Mouse (Mus musculus) forebrain, embryonic 13.5 days (tissue): ENCODE data around the gene Lcmt2. TPM values are rescaled to one million over a fixed set of nuclear protein-coding genes. Genes with fewer than 3 reads are reported as not detected.
"Not testable (repeated sequence)": the region's sequence is repeated elsewhere in the genome, so short reads cannot be mapped to it uniquely, and the experiment has no call there.

Experiments used
- ATAC-seq: fragments of 200-750 bp; cut with Nextera tagmentation; 2 replicates; pipeline ENCODE4 v1.8.0; 2017
- H3K27ac ChIP-seq: fragments of 300-500 bp; sonication (generic); 2 replicates; pipeline ENCODE4 v1.5.1; 2015; ENCODE audit warnings: inconsistent platforms, mild to moderate bottlenecking, moderate library complexity
- H3K27me3 ChIP-seq: fragments of 300-500 bp; sonication (generic); 2 replicates; pipeline ENCODE4 v1.6.1; 2015; ENCODE audit warnings: mild to moderate bottlenecking, inconsistent platforms
- H3K36me3 ChIP-seq: fragments of 300-500 bp; sonication (generic); 2 replicates; pipeline ENCODE4 v1.6.1; 2015; ENCODE audit warnings: mild to moderate bottlenecking, inconsistent platforms; ENCODE audit not compliant: poor library complexity, severe bottlenecking
- H3K4me1 ChIP-seq: fragments of 300-500 bp; sonication (generic); 2 replicates; pipeline ENCODE4 v1.6.1; 2015; ENCODE audit warnings: inconsistent platforms
- H3K4me2 ChIP-seq: fragments of 300-500 bp; sonication (generic); 2 replicates; pipeline ENCODE4 v1.6.1; 2015; ENCODE audit warnings: inconsistent platforms, mild to moderate bottlenecking, moderate library complexity
- H3K4me3 ChIP-seq: fragments of 300-500 bp; sonication (generic); 2 replicates; pipeline ENCODE4 v1.5.1; 2015; ENCODE audit warnings: mild to moderate bottlenecking, inconsistent platforms
- H3K9ac ChIP-seq: fragments of 300-500 bp; sonication (generic); 2 replicates; pipeline ENCODE4 v1.6.1; 2015; ENCODE audit warnings: mild to moderate bottlenecking, inconsistent platforms
- H3K9me3 ChIP-seq: fragments of 300-500 bp; sonication (generic); replicated peaks from 2 replicates; pipeline ENCODE4 v1.6.1; 2016; ENCODE audit warnings: inconsistent platforms
- WGBS: fragments of 180-500 bp; shearing (Covaris S2); methylation state at CpG from one replicate; pipeline ENCODE4 v1.1.7; 2015; 5-methylcytosine and 5-hydroxymethylcytosine counted together
- polyA plus RNA-seq: library from polyadenylated mRNA; unstranded; fragments of >200 nt; fragmentation: Nextera tagmentation; extraction: Ambion mirVana; gene quantifications from 2 replicates; pipeline ENCODE4 v1.2.1, GENCODE M21; 2015

Lcmt2 gene
- polyA plus RNA-seq, 1 experiment from 2014 or later, result 26.6 TPM

- ATAC-seq, result no peak
- Histone ChIP-seq H3K9ac (no peak overlapping the region), H3K4me1 (peaks cover 33% of the 10 kb centered on the region), H3K4me2 (no peak overlapping the region), H3K4me3 (no peak overlapping the region), H3K27me3 (no peaks in the 10 kb centered on the region), H3K36me3 (peaks cover 44% of the 10 kb centered on the region), H3K9me3 (no peaks in the 10 kb centered on the region), H3K27ac (no peak overlapping the region)
- 55% methylated on average over 2 of the region's 2 CpGs for WGBS
These were observed 2.0 kb upstream of the Lcmt2 start for GRCm38 (mm10) chr2:121142415-121142814.

GRCm38 (mm10) chr2:121141216-121142035, 973 bp upstream of the Lcmt2 start:
- Histone ChIP-seq H3K27ac (peak overlapping the region; percentile 97), H3K27me3 (no peaks in the 10 kb centered on the region), H3K4me3 (peak overlapping the region; percentile 74), H3K4me1 (peaks cover 33% of the 10 kb centered on the region), H3K36me3 (peaks cover 41% of the 10 kb centered on the region), H3K4me2 (peak overlapping the region; percentile 92), H3K9ac (peak overlapping the region; percentile 93), H3K9me3 (no peaks in the 10 kb centered on the region)
- ATAC-seq, result no peak
- 69% methylated on average over 16 of the region's 16 CpGs for WGBS

GRCm38 (mm10) chr2:121139266-121140017, 1.0 kb downstream of the Lcmt2 start:
- peak overlapping the region; percentile 97 for H3K27ac ChIP-seq
- peaks cover 33% of the 10 kb centered on the region for H3K4me1 ChIP-seq
- H3K4me2 ChIP-seq, result peak overlapping the region; percentile 92
- H3K27me3 ChIP-seq, result no peaks in the 10 kb centered on the region
- H3K4me3 ChIP-seq, result peak overlapping the region; percentile 74
- ATAC-seq, result no peak
- H3K36me3 ChIP-seq, result peaks cover 34% of the 10 kb centered on the region
- peak overlapping the region; percentile 93 for H3K9ac ChIP-seq
- H3K9me3 ChIP-seq, result no peaks in the 10 kb centered on the region
- 57% methylated on average over 29 of the region's 29 CpGs for WGBS

- no peaks in the 10 kb centered on the region for H3K9me3 ChIP-seq
- 97% methylated on average over 4 of the region's 4 CpGs for WGBS
These were observed 3.1 kb downstream of the Lcmt2 start for GRCm38 (mm10) chr2:121137371-121137770.

GRCm38 (mm10) chr2:121132822-121133221, 7.6 kb downstream of the Lcmt2 start:
- ATAC-seq, result no peak
- WGBS, result 60% methylated on average over 1 of the region's 1 CpGs
- Histone ChIP-seq H3K9me3 (no peaks in the 10 kb centered on the region), H3K9ac (no peak overlapping the region), H3K4me3 (no peak overlapping the region), H3K4me2 (no peak overlapping the region), H3K36me3 (peaks cover 12% of the 10 kb centered on the region), H3K27me3 (no peaks in the 10 kb centered on the region), H3K27ac (no peak overlapping the region), H3K4me1 (no peaks in the 10 kb centered on the region; the same call in 1 of the 2 replicates)

More at GRCm38 (mm10) chr2:121137371-121137770, 3.1 kb downstream of the Lcmt2 start:
- H3K27me3 ChIP-seq, result no peaks in the 10 kb centered on the region
- no peak overlapping the region for H3K4me3 ChIP-seq
- no peak overlapping the region for H3K9ac ChIP-seq
- ATAC-seq, result no peak
- peaks cover 27% of the 10 kb centered on the region for H3K36me3 ChIP-seq
- H3K4me1 ChIP-seq, result peaks cover 32% of the 10 kb centered on the region
- no peak overlapping the region for H3K4me2 ChIP-seq
- no peak overlapping the region for H3K27ac ChIP-seq

- no peaks in the 10 kb centered on the region for H3K9me3 ChIP-seq
- H3K9ac ChIP-seq, result no peak overlapping the region
- no peak for ATAC-seq
- no peak overlapping the region for H3K27ac ChIP-seq
- WGBS, result 69% methylated on average over 9 of the region's 9 CpGs
- no peak overlapping the region for H3K4me2 ChIP-seq
- H3K27me3 ChIP-seq, result no peaks in the 10 kb centered on the region
- H3K36me3 ChIP-seq, result no peaks in the 10 kb centered on the region
- no peak overlapping the region for H3K4me3 ChIP-seq
- no peaks in the 10 kb centered on the region for H3K4me1 ChIP-seq
These were observed 11.4 kb downstream of the Lcmt2 start for GRCm38 (mm10) chr2:121128865-121129620.

- no peak for ATAC-seq
These were observed 12.9 kb downstream of the Lcmt2 start for GRCm38 (mm10) chr2:121127536-121127935.

GRCm38 (mm10) chr2:121126302-121126701, 14.2 kb downstream of the Lcmt2 start:
- not testable (repeated sequence) for H3K4me2 ChIP-seq, H3K27ac ChIP-seq, H3K27me3 ChIP-seq, H3K4me3 ChIP-seq, H3K36me3 ChIP-seq, H3K9me3 ChIP-seq, H3K4me1 ChIP-seq, ATAC-seq, H3K9ac ChIP-seq
- WGBS, result 93% methylated on average over 5 of the region's 5 CpGs

More at GRCm38 (mm10) chr2:121127536-121127935, 12.9 kb downstream of the Lcmt2 start:
- no peak overlapping the region for H3K4me3 ChIP-seq
- no peaks in the 10 kb centered on the region for H3K9me3 ChIP-seq
- H3K36me3 ChIP-seq, result no peaks in the 10 kb centered on the region
- WGBS, result 79% methylated on average over 1 of the region's 1 CpGs
- no peak overlapping the region for H3K9ac ChIP-seq
- H3K4me2 ChIP-seq, result no peak overlapping the region
- no peak overlapping the region for H3K27ac ChIP-seq
- H3K27me3 ChIP-seq, result no peaks in the 10 kb centered on the region
- no peaks in the 10 kb centered on the region for H3K4me1 ChIP-seq

- no peak overlapping the region for H3K9ac ChIP-seq
- H3K4me1 ChIP-seq, result no peaks in the 10 kb centered on the region
- no peak overlapping the region for H3K4me3 ChIP-seq
- H3K9me3 ChIP-seq, result no peaks in the 10 kb centered on the region
- ATAC-seq, result no peak
- H3K4me2 ChIP-seq, result no peak overlapping the region
- no peaks in the 10 kb centered on the region for H3K36me3 ChIP-seq
- no peaks in the 10 kb centered on the region for H3K27me3 ChIP-seq
- 91% methylated on average over 3 of the region's 3 CpGs for WGBS
- H3K27ac ChIP-seq, result no peak overlapping the region
These were observed 21.2 kb downstream of the Lcmt2 start for GRCm38 (mm10) chr2:121119260-121119659.

GRCm38 (mm10) chr2:121115418-121115817, 25.0 kb downstream of the Lcmt2 start:
- H3K27ac ChIP-seq, result no peak overlapping the region

GRCm38 (mm10) chr2:121109695-121110094, 30.8 kb downstream of the Lcmt2 start, which contains the start of gene Tgm7:
Tgm7 (minus strand) TSS chr2:121109795.
- WGBS, result 87% methylated on average over 4 of the region's 4 CpGs
- Histone ChIP-seq H3K27ac (no peak within 1 kb of the TSS), H3K9ac (no peak within 1 kb of the TSS), H3K36me3 (no peaks in the 10 kb centered on the region), H3K27me3 (no peaks in the 10 kb centered on the region), H3K9me3 (no peaks in the 10 kb centered on the region), H3K4me1 (no peaks in the 10 kb centered on the region), H3K4me3 (no peak within 1 kb of the TSS), H3K4me2 (no peak within 1 kb of the TSS)
- no peak for ATAC-seq

More at GRCm38 (mm10) chr2:121115418-121115817, 25.0 kb downstream of the Lcmt2 start:
- WGBS, result 84% methylated on average over 2 of the region's 2 CpGs
- no peak overlapping the region for H3K9ac ChIP-seq
- H3K4me2 ChIP-seq, result no peak overlapping the region
- H3K4me3 ChIP-seq, result no peak overlapping the region
- H3K36me3 ChIP-seq, result no peaks in the 10 kb centered on the region
- H3K27me3 ChIP-seq, result no peaks in the 10 kb centered on the region
- ATAC-seq, result no peak
- no peaks in the 10 kb centered on the region for H3K4me1 ChIP-seq
- H3K9me3 ChIP-seq, result no peaks in the 10 kb centered on the region

- no peak for ATAC-seq
- H3K9ac ChIP-seq, result no peak overlapping the region
- H3K36me3 ChIP-seq, result no peaks in the 10 kb centered on the region
- H3K27ac ChIP-seq, result no peak overlapping the region
- no peaks in the 10 kb centered on the region for H3K9me3 ChIP-seq
- H3K4me2 ChIP-seq, result no peak overlapping the region
- no peak overlapping the region for H3K4me3 ChIP-seq
- no peaks in the 10 kb centered on the region for H3K4me1 ChIP-seq
- H3K27me3 ChIP-seq, result no peaks in the 10 kb centered on the region
These were observed 34.5 kb downstream of the Lcmt2 start for GRCm38 (mm10) chr2:121105940-121106339.
